Mouse (Mus musculus) ZHBTc4 (cell line): ENCODE results near the gene Sbno2.

Experiments
- DNase-seq: peaks from one replicate; pipeline ENCODE4 v3.0.0-alpha.2; 2011; ENCODE audit warnings: low read depth, low spot score

Sbno2 gene

GRCm38 (mm10) chr10:80036832-80037231 lies 68.5 kb downstream of the Sbno2 start:
- no peak for DNase-seq

DNA sequence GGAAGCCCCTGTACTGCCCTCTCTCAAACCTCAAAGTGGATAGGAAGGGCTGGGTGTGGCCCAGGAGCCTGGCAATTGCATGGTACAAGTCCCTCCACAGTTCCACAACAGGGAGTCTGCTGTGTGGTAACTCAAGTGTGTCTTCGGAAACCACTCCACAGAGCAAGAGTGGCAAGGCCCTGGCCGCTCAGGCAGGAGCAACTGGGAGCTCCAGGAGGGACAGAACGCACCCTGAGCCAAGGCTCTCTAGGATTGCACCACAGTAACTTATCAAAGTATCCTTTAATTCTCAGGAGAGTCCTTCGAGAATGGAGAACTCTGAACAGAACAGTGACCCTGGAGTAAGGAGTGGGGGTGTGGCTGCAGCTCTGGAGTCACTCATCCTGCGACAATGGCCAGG lies 69.7 kb downstream of the Sbno2 start:
- no peak for DNase-seq

DNA sequence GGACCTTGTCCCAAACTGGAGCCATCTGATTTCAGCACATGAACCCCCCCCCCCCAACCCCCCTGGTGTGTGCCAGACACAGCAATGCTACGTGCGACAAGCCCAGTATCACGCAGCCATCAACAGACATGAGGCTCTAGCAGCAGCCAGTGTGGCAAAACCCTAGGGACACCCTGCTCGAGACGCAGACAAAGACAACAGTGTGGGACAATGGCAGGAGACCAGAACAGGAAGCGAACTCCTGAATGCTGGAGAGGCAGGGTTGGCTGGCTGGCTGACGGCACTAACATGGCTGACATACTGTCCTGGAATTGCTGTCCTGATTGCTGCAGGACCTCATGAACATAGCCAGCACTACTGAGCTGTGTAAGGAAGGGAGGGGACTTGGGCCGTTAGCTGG lies 70.2 kb downstream of the Sbno2 start:
- no peak for DNase-seq

- DNase-seq, result peak; percentile 80
These were observed 71.6 kb downstream of the Sbno2 start for GRCm38 (mm10) chr10:80033511-80034391.

GRCm38 (mm10) chr10:80032799-80033480 lies 72.4 kb downstream of the Sbno2 start:
- no peak for DNase-seq

GRCm38 (mm10) chr10:80030736-80031135 lies 74.6 kb downstream of the Sbno2 start:
- no peak for DNase-seq

- DNase-seq, result no peak
These were observed 75.2 kb downstream of the Sbno2 start for GRCm38 (mm10) chr10:80030191-80030590.

- DNase-seq, result no peak
These were observed 76.9 kb downstream of the Sbno2 start for GRCm38 (mm10) chr10:80028521-80028846.

GRCm38 (mm10) chr10:80027681-80028520 lies 77.5 kb downstream of the Sbno2 start:
- peak; percentile 92 for DNase-seq

DNA sequence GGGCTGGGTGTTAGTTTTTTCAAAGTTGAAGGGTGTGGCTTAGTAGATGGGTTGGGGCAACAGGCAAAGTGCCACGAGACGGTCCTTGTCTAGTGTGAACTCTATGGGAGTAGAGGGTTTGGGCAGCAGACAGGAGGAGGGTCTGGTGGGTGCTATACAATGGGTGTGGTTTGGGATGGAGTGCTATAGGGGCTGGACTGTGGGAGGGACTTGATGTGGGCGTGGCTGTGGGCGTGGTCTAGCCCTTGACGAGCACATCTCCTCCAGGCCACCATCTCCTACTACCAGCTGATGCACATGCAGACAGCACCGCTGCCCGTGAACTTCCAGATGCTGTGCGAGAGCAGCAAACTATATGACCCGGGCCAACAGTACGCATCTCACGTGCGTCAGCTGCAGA lies 79.5 kb downstream of the Sbno2 start:
- DNase-seq, result peak; percentile 90

- no peak for DNase-seq
These were observed 79.9 kb downstream of the Sbno2 start for GRCm38 (mm10) chr10:80025463-80025862.

DNA sequence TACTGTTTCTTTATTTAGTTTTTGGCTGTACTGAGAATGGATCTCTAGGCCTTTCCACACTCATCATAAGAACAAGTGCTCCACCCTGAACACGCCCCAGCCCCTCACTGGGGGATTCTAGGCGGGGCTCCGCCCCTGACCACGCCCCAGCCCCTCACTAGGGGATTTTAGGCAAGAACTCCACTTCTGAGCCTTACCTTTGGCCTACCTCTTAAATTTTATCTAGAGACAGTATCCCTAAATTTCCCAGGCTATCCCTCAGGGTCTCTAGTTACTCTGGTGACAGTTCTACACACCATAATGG lies 80.4 kb downstream of the Sbno2 start:
- DNase-seq, result no peak

DNA sequence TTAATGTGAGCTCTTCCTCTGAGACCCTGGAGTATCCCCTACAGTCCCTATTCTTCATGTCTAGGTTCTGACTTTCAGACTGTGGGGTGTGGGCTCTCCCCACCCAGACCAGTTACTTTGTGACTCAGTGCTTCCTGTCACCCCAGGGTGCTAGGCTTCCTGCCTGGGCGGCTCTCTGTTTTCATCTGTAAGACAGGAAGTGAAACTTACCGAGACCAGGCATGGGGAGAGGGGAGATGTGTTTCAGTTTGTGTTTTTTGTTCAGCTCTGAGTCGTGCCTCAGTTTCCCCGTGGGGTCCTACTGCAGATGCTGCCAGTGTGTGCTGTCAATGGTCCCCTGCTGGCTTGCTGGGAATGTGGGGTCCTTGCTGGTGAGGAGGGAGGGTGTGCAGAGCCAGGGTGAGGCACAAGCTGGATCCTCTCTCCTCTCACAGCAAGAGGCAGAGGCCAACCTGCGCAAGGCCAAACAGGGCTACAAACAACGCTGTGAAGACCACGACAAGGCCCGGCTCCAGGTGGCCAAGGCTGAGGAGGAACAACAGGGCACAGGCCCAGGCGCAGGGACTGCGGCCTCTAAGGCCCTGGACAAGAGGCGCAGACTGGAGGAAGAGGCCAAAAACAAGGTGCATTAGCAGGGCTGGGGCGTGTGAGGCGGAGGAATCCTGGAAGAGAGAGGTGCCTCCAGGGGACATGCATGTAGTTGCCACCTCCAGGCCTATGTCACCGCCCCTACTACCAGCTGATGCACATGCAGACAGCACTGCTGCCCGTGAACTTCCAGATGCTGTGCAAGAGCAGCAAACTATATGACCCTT lies 80.9 kb downstream of the Sbno2 start:
- DNase-seq, result no peak

DNA sequence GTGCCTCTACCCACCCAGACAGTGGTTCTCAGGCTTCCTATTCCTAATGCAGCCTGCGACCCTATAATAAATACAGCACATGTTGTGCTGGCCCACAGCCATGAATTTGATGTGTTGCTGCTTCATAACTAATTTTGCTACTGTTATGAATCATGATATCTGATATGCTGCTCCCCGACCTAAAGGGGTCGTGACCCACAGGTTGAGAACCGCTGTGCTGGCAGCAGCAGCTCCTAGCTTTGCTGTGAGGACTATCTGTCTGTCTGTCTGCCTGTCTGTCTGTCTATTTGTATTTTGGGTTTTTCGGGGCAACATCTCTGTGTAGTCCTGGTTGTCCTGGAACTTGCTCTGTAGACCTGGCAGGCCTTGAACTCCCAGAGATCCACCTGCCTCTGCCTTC lies 81.6 kb downstream of the Sbno2 start:
- DNase-seq, result no peak

- DNase-seq, result no peak
These were observed 82.6 kb downstream of the Sbno2 start for GRCm38 (mm10) chr10:80022806-80023205.

GRCm38 (mm10) chr10:80022164-80022563 lies 83.2 kb downstream of the Sbno2 start:
- no peak for DNase-seq

GRCm38 (mm10) chr10:80021320-80021641 lies 84.1 kb downstream of the Sbno2 start:
- no peak for DNase-seq

GRCm38 (mm10) chr10:80020603-80021319 lies 84.6 kb downstream of the Sbno2 start:
- DNase-seq, result no peak

DNA sequence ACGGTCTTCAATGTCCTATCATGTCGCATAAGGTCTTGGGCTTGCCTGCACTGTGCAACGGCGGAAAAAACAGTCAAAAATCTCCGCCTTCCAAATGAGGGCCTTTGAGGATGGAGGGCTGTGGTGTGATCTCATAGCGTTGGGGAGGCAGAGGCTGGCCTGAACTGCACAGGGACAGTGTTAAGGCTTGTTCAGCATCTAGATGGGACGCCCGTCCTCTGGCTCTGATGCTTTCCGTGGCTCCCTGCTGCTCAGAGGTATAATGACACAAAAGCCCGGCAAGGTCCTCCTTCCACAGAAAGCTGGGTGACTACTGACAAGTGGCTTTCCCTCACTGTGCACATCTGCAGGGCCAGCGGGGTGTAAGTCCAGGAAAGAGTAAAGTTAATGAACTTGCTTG lies 85.2 kb downstream of the Sbno2 start:
- no peak for DNase-seq

DNA sequence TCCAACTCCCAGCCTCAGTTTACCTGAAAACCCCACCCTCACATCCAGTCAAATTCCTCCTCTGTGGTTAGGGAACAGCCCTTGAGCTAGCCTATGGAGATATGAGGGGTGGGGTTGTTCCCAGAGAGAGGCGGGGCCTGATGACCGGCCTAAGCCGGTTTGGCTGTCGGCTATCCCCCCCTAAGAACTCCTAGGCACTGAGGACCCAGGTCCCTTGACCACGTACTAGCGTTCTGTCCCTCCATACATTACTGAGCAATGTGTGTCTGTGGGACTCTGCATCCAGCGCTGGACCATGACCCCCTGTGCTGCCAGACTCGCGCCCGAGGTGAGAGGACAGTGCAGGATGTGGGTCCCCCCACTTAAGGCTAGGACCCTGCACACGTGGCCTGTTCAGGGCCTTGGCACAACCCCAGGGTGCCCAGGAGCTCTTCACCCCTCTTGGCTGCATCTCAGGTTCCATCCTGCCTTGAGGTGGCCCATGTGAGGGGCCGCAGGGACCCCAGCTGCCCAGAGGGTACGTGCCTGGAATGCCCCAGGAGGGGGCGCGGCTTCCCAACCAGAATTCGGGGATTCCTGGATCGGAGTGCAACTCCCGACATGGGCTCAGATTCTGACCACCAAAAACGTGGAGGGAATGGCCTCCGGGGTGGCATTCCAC lies 85.8 kb downstream of the Sbno2 start:
- DNase-seq, result no peak
